Mouse (Mus musculus): ENCODE data around the gene Six6.
A peak's percentile ranks its signal among the peaks of the same experiment; 100 is the strongest.

The Six6 gene

GRCm38 (mm10) chr12:72939616-72940015 lies at the start of gene Six6:
Gene Six6 (plus strand): TSS chr12:72939892.
- DNase-seq: peak; percentile 6

DNA sequence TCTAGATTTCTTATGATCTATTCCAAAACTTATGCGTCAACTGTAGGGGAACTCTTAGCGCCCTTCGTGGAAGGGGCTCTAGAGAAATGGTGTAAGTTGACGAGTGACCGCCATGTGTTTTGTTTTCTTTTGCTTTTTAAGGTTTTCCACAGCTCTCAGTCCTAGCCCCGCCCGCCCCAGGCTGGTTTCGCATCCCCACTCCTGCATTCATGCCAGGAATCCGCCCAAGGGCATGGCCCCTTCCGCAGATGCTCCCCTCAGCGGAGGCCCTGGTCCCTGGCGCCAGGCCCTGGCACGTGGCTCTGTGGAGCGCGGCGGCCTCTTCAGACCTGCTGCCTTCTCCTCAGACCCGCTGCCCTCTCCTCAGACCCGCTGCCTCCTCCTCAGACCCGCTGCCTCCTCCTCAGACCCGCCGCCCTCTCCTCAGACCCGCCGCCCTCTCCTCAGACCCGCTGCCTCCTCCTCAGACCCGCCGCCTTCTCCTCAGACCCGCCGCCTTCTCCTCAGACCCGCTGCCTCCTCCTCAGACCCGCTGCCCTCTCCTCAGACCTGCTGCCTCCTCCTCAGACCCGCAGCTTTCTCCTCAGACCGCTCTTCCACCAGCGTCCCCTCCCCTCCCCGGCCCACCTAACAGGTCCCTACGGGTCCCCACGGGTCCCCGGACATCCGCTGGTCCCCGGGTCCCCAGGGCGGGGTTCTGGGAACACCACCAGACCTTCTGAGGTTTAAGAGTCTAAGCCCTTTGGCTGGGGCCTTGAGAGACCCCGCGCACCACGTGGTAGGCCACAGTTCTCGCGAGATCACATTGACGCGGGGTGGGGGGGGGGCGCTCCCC lies 22.3 kb upstream of the Six6 start:
- DNase-seq: no peak

DNA sequence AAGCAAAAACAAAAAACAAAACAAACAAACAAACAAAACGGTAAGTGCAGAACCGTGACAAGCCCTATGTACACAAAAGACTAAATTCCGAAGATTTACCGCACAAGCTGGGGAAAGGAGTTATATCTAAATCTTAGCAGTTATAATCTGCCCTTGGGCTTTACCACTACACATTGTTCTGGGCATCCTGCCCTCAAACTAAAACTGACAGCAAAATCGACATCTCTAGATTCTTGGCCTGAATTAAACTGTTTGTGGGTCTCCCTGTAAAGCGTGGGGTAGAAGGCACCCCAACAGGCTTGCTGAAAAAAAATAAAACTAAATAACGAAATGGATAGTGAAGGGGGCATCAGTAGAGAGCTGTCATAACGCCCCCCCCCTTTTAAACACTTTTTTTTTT lies 2.9 kb upstream of the Six6 start:
- no peak for DNase-seq

DNA sequence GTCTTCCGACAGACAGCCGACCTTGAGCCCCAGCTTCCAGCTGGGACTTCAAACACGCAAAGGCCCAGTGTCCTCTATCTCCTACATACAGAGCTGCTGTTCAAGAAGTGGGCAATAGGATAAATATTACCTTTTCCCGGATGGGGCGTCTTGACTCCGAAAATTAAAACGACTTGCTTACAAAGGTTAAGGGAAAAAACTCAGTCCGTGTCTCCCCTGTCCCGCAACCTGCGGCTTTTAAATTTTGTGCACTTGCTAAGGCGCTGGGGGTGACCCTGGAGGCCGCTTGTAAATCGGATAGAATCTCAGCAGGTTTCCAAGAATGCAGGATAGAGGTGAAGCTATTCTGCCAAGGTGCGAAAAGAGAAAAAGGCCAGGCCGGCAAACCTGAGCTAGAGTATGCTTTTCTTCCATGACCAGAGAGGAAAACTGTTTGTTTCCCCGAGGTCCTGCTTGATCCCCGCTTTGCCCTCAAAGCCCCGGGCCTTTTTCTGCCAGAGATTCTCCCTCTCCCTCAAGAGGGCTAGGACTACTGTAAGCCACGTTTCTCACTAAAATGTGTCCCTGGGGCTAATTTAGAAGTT lies 2.1 kb upstream of the Six6 start:
- no peak for DNase-seq

GRCm38 (mm10) chr12:72938176-72938575 lies 1.5 kb upstream of the Six6 start:
- no peak for DNase-seq

DNA sequence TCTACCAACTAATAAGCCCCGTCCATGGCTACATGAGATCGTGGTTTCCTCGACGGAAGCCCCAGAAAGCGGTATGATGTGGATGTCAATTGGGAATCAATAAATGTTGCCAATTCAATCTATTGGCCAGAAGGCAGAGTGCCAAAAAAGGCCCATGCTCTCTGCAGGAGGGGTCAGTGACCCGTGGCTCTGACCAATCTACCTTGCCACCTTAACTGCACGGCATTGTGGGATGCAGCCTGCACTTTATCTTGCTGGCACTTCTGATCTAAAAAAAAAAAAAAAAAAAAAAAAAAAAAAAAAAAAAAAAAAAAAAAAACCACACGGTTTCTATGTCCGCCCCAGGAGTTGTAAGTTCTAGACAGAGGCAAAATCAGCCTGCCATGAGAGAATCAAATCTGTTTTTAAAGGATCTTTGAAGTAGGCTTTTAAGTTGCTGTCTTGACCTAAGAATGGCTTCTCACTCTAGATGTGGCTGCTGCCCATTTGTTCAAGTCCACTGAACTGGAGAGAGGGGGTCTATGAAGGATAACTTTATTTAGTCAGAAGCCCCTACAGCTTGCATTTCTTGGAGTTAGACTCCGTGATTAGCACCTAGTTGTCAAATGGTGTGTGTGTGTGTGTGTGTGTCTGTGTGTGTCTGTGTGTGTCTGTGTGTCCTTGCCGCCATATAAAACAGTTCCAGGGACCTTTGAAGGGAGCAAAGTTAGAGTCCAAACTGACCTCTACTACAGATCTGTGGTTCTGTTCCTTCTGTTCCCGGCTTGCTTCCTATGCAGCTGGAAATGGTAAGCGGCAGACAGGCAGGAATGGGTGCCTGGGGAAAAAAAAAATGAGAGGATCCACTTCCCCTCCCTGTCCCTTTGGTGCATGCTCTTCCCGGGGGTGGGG lies 847 bp upstream of the Six6 start:
- no peak for DNase-seq

- DNase-seq: no peak
Observed at GRCm38 (mm10) chr12:72940071-72940821, 554 bp downstream of the Six6 start, which contains the start of gene 4930447C04Rik. Gene 4930447C04Rik (minus strand): TSS chr12:72940774.

GRCm38 (mm10) chr12:72940822-72941397 lies 1.2 kb downstream of the Six6 start:
- DNase-seq: no peak

DNA sequence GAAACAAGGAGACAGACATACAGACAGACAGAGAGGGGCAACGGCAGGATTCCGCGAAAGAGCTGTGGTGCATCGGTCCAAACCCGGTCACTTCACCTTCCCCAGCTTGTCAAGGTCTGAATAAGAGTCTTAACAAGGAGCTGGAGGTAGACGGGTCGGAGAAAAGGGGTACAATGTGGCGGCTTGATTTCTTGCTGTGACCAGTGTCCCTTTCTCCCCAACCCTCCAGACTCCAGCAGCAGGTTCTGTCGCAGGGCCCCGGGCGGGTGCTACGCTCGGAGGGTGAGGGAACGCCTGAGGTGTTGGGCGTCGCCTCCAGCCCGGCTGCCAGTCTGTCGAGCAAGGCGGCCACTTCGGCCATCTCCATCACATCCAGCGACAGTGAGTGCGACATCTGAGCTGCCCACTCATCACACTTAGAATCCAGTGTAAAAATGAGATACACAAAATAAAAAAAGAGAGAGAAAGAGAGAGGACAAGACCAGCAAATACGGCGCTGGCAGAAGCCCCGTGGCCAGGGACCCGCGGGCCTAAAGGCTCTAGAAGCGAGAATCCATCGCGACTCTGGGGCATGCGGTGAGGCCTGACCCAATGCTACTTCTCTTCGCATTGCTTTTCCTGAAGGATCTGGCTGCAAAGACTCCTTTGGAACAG lies 1.8 kb downstream of the Six6 start:
- DNase-seq: no peak

GRCm38 (mm10) chr12:72942171-72942570 lies 2.5 kb downstream of the Six6 start:
- no peak for DNase-seq

DNA sequence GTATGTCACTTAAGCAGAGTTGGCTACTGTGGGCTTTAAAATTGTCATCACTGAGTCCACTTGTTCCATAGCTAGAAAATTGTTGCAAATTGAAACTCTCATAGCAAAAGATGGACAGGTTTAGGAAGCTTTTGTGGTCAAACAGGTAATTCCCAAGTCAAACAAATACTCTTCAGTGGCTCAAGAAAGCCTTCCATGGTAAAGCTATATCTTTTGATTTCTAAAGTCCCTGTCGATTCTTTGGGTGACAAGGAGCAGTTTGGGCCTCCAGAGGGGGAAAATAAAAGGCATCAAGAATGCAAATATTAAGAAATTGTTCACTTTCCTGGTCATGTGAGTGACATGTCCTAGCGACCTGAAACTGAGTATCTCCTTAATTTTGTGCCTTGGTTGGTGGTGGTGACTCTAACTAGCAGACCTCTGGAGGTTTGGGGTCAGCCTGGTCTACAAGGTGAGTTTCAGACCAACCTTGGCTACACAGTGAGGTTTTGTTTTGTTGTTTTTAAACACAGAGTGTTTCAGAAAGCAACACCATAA lies 4.0 kb downstream of the Six6 start:
- DNase-seq: no peak

DNA sequence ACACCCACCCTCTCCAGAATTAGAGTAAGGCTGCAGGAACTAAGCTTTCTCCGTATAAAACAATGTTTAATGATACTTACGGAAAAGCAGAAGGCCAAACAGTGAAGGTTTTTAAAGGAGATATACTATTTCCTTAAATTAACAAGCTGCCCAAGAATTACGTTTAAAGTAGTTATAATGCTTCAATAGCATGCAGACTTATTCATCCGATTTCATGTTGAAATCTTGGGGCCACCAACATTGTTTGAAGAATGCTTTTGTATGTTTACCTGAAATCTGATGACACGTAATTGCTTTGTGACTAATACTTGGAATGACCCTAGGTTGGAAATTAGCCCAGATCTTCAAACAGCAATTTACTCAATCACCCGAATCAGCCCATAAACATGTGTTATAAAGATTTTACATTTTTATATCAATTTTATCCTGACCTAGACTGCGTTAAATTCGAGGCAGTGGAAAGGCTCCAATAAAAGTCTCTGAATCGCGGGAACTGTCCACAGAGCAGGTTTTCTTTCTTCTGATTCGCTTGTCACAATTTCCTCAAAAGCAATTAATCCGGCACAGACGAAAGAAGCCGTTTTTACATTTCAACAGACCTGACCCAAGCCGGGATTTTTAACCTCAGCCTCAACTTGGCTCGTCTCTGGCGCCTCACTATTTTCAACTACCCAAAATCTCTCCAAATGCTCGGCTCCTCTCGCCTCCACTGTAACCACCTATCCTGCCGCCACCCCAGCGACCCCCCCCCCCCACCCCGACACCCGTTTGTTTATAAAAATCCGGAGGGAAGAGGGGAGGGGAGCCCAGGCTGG lies 4.9 kb downstream of the Six6 start:
- no peak for DNase-seq

GRCm38 (mm10) chr12:72945301-72946063 lies 5.8 kb downstream of the Six6 start:
- peak; percentile 12 for DNase-seq

DNA sequence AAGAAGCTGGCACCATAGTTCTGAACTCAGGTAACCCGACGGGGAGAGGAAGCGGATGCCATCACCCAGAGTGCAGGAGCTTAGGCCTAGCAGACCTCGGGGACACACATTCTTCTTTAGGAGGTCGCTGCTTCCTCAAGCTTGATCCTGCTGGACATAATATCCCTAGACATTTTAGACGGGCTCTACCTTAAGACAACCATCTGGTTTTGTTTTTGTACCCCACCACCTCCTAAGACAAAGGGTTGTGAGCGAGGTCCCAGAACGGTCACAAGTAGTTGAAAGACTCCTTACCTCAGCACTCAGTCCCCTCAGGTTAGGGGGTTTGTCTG lies 6.3 kb downstream of the Six6 start:
- DNase-seq: no peak

- DNase-seq: no peak
Observed at GRCm38 (mm10) chr12:72946805-72947204, 7.1 kb downstream of the Six6 start.

GRCm38 (mm10) chr12:72947335-72947734 lies 7.6 kb downstream of the Six6 start:
- DNase-seq: no peak

GRCm38 (mm10) chr12:72953089-72953488 lies 13.4 kb downstream of the Six6 start:
- no peak for DNase-seq

DNA sequence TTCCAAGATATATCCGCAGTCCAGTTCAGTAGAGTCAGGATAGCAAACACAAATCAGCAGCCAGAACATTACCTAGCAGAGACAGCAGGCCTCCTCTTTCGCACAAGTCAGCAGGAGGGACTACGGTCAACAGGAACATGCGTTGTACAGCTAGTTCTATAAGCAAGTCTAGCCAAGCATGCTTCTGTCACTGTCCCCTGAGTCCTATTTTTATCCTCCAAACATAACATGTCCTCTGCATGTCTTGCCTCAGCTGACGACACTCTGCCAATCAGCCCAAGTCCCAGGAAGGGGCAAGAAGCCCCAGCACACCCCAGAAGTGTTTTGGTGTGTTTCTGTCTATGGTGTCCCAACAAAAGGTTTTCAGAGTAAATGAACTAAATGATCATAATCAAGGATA lies 14.2 kb downstream of the Six6 start:
- DNase-seq: no peak

DNA sequence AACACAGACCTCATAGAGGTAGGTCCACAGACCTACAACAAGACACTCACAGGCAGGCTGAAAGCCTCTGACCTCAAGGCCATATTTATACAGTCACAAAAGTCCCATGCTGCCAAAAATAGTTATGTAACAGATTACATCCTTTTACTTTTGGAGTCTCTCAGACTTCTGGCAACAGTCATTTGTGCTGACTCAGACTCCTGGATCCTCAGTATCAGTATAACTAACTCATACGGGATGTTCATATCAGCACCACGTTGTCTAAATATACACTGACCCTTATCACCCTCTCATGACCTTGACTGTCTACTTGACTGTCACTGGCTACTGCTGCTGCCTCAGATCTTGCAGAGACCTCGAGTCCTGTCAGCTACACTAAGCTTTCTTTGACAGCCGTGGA lies 15.2 kb downstream of the Six6 start:
- DNase-seq: no peak

DNA sequence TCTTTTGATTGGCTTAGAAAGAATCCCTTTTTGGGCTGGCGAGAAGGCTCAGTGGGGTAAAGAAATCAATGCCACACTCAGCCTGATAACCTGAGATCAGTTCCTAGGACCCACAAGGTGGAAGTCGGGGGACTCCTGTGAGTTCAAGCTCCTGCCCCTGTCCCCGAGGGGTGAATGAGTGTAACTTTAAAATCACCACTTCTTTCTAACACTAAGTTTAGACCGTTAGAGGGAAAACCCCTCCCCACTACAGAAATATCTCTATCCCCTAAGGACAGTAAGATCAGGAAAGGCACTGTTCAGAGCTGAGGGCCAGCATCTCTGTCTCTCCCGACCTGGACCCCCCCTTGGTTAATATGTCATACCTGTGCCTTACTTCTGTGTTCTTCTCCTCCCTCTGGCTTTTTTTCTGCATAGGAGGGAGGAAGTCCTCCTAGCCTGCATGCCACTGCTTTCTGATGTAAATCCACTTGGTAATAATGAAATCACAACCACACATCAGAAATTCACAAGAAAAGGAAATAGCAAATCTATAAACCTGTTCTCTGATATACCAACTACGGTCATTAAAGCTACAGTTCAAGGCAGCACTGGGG lies 18.2 kb downstream of the Six6 start:
- DNase-seq: no peak

All from thymus, postnatal 14 days (tissue).